Mouse (Mus musculus): ENCODE measurements around the gene Plcd3. TPM values are rescaled to one million over a fixed set of nuclear protein-coding genes. Genes with fewer than 3 reads are reported as not detected.

The Plcd3 gene
- polyA plus RNA-seq, 1 experiment from 2014 or later, result 3.9 TPM

GRCm38 (mm10) chr11:103095107-103095670, 6.3 kb downstream of the Plcd3 start:
- Histone ChIP-seq H3K4me3 (no peak overlapping the region), H3K27me3 (peaks cover 29% of the 10 kb centered on the region), H3K9me3 (no peaks in the 10 kb centered on the region), H3K27ac (no peak overlapping the region), H3K4me1 (peaks cover 21% of the 10 kb centered on the region; the same call in 1 of the 2 replicates), H3K9ac (no peak overlapping the region), H3K4me2 (replicated peaks) (no peak overlapping the region), H3K36me3 (no peaks in the 10 kb centered on the region)
- 67% methylated on average over 9 of the region's 9 CpGs for WGBS
- ATAC-seq (ENCODE audit: insufficient number of reproducible peaks, insufficient read depth, low FRiP score, low TSS enrichment), result no peak

GRCm38 (mm10) chr11:103093862-103094833, 7.3 kb downstream of the Plcd3 start:
- WGBS, result 64% methylated on average over 20 of the region's 20 CpGs
- Histone ChIP-seq H3K9me3 (no peaks in the 10 kb centered on the region), H3K27me3 (peaks cover 19% of the 10 kb centered on the region), H3K9ac (no peak overlapping the region), H3K4me1 (peaks cover 20% of the 10 kb centered on the region; the same call in 1 of the 2 replicates), H3K4me3 (no peak overlapping the region), H3K4me2 (replicated peaks) (no peak overlapping the region), H3K36me3 (no peaks in the 10 kb centered on the region), H3K27ac (no peak overlapping the region)
- ATAC-seq (ENCODE audit: insufficient number of reproducible peaks, insufficient read depth, low FRiP score, low TSS enrichment), result no peak

DNA sequence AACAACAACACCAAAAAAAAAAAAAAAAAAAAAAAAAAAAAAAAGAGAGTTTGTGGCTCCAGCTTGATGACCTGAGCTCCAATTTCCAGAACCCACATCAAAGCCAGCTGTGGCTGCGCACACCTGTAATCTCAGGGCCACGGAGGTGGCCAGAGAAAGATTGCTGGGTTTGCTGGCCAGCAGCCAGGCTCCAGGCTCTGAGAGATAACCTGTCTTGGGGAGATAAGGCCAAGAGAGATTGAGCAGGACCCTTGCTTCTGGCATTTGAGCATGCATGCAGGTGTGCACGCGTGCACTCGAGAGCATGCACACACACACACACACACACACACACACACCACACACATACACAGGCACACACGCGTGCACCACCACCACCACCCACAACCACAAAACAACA, 8.2 kb downstream of the Plcd3 start:
- 90% methylated on average over 7 of the region's 7 CpGs for WGBS
- no peak for ATAC-seq (ENCODE audit: insufficient number of reproducible peaks, insufficient read depth, low FRiP score, low TSS enrichment)

GRCm38 (mm10) chr11:103081631-103082030, 19.8 kb downstream of the Plcd3 start:
- no peaks in the 10 kb centered on the region for H3K36me3 ChIP-seq
- no peak overlapping the region for H3K9ac ChIP-seq
- H3K27ac ChIP-seq, result no peak overlapping the region
- H3K9me3 ChIP-seq, result no peaks in the 10 kb centered on the region
- no peak for ATAC-seq (ENCODE audit: insufficient number of reproducible peaks, insufficient read depth, low FRiP score, low TSS enrichment)
- 45% methylated on average over 6 of the region's 6 CpGs for WGBS
- no peak overlapping the region for H3K4me2 ChIP-seq (replicated peaks)
- H3K27me3 ChIP-seq, result peaks cover 42% of the 10 kb centered on the region
- no peak overlapping the region for H3K4me3 ChIP-seq
- H3K4me1 ChIP-seq, result peaks cover 8% of the 10 kb centered on the region

More for the DNA sequence above, 8.2 kb downstream of the Plcd3 start:
- Histone ChIP-seq H3K27ac (no peak overlapping the region), H3K4me3 (no peak overlapping the region), H3K4me1 (peaks cover 12% of the 10 kb centered on the region; the same call in 1 of the 2 replicates), H3K9me3 (no peaks in the 10 kb centered on the region), H3K36me3 (no peaks in the 10 kb centered on the region), H3K4me2 (replicated peaks) (no peak overlapping the region), H3K9ac (no peak overlapping the region), H3K27me3 (peaks cover 13% of the 10 kb centered on the region)

DNA sequence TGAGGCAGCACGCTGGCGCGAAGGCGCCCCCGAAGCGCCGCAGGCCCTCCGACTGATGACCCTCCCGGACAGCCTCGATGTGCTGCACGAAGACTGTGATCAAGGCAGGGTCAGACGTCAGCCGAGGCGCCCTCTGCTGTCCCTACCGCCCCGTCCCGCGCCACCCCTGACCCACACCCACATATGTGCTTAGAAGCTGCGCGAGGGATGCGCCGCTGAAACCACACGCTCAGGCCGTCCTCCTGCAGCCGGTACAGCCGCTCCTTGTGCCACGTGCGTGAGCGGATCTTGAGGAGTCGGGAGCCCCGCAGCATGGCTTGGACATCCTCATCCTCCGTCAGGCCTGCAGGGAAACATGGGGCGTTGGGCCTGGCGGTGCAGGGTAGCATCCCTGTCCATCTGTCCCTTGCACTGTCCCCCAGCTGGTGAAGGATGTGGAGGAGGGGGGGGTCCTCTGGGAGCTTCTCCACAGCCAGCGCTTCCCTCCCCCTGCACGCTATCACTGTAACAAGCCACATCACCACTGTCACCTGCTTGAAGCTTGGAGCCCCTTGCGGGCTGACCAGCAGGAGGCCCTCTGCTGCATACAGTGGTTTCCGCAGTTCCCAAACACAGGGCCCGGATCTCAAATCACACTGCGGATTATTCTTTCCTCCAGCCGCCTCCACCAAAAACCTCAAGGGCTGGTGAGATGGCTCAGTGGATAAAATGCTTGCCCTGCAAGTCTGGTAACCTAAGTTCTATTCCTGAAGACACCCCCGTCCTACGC, 21.0 kb downstream of the Plcd3 start:
- no peak for ATAC-seq (ENCODE audit: insufficient number of reproducible peaks, insufficient read depth, low FRiP score, low TSS enrichment)
- 2% methylated on average over 43 of the region's 43 CpGs for WGBS
- no peak overlapping the region for H3K27ac ChIP-seq

GRCm38 (mm10) chr11:103078131-103078530, 23.3 kb downstream of the Plcd3 start:
- 77% methylated on average over 11 of the region's 11 CpGs for WGBS
- no peak for ATAC-seq (ENCODE audit: insufficient number of reproducible peaks, insufficient read depth, low FRiP score, low TSS enrichment)
- no peak overlapping the region for H3K9ac ChIP-seq
- peaks cover 42% of the 10 kb centered on the region for H3K27me3 ChIP-seq
- no peaks in the 10 kb centered on the region for H3K36me3 ChIP-seq
- H3K4me2 ChIP-seq (replicated peaks), result no peak overlapping the region
- H3K4me3 ChIP-seq, result no peak overlapping the region
- peaks cover 8% of the 10 kb centered on the region for H3K4me1 ChIP-seq
- no peaks in the 10 kb centered on the region for H3K9me3 ChIP-seq
- H3K27ac ChIP-seq, result no peak overlapping the region

More for the DNA sequence above, 21.0 kb downstream of the Plcd3 start:
- no peaks in the 10 kb centered on the region for H3K36me3 ChIP-seq
- peak overlapping the region; percentile 57 for H3K4me2 ChIP-seq (replicated peaks)
- H3K27me3 ChIP-seq, result peaks cover 42% of the 10 kb centered on the region
- peak overlapping the region; percentile 27 for H3K4me3 ChIP-seq
- peaks cover 8% of the 10 kb centered on the region for H3K4me1 ChIP-seq
- H3K9ac ChIP-seq, result peak overlapping the region; percentile 27
- no peaks in the 10 kb centered on the region for H3K9me3 ChIP-seq

- WGBS, result 76% methylated on average over 8 of the region's 8 CpGs
- no peaks in the 10 kb centered on the region for H3K36me3 ChIP-seq
- peaks cover 28% of the 10 kb centered on the region for H3K27me3 ChIP-seq
- ATAC-seq (ENCODE audit: insufficient number of reproducible peaks, insufficient read depth, low FRiP score, low TSS enrichment), result no peak
- H3K4me1 ChIP-seq, result peaks cover 8% of the 10 kb centered on the region
- H3K27ac ChIP-seq, result no peak overlapping the region
- H3K4me3 ChIP-seq, result no peak overlapping the region
- H3K9me3 ChIP-seq, result no peaks in the 10 kb centered on the region
- no peak overlapping the region for H3K4me2 ChIP-seq (replicated peaks)
- no peak overlapping the region for H3K9ac ChIP-seq
Measured at GRCm38 (mm10) chr11:103076581-103076980, 24.9 kb downstream of the Plcd3 start.

GRCm38 (mm10) chr11:103076010-103076409, 25.4 kb downstream of the Plcd3 start:
- peaks cover 22% of the 10 kb centered on the region for H3K27me3 ChIP-seq
- no peak for ATAC-seq (ENCODE audit: insufficient number of reproducible peaks, insufficient read depth, low FRiP score, low TSS enrichment)
- no peaks in the 10 kb centered on the region for H3K9me3 ChIP-seq

DNA sequence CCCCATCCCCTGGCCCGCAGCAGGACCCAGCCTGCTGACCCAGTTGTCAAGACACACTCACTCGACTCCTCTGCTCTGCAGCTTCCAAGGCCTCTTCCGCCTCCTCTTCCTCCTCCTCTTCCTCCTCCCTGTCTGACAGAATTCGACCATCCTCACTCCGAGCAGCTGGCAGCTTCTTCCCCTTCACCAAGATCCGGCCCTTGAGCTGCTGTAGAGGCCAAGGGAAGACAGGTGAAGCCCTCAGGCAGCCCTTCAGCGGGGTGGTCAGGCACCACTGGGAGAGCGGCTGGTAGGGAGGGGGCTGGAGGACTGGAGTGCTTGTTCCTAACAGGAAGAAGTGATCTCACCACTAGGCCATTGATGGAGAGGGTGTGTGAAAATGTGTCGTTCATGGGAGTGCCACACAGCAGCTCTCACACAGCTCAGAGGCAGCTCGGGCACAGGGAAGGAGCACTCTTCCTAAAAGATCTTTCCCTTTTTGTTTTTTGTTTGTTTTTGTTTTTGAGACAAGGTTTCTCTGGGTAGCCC, 26.6 kb downstream of the Plcd3 start:
- no peaks in the 10 kb centered on the region for H3K9me3 ChIP-seq
- no peak overlapping the region for H3K4me3 ChIP-seq
- 17% methylated on average over 10 of the region's 10 CpGs for WGBS
- no peak overlapping the region for H3K27ac ChIP-seq
- H3K36me3 ChIP-seq, result peaks cover 10% of the 10 kb centered on the region
- ATAC-seq (ENCODE audit: insufficient number of reproducible peaks, insufficient read depth, low FRiP score, low TSS enrichment), result no peak
- H3K4me2 ChIP-seq (replicated peaks), result no peak overlapping the region
- H3K27me3 ChIP-seq, result peaks cover 11% of the 10 kb centered on the region
- H3K9ac ChIP-seq, result 0 out of 2 replicates have a peak overlapping the region, but pooled peaks have one; percentile 17
- no peaks in the 10 kb centered on the region for H3K4me1 ChIP-seq

More at GRCm38 (mm10) chr11:103076010-103076409, 25.4 kb downstream of the Plcd3 start:
- Histone ChIP-seq H3K4me2 (replicated peaks) (no peak overlapping the region), H3K4me3 (no peak overlapping the region), H3K9ac (no peak overlapping the region), H3K4me1 (peaks cover 8% of the 10 kb centered on the region), H3K27ac (no peak overlapping the region), H3K36me3 (peaks cover under 1% of the 10 kb centered on the region; the same call in 1 of the 2 replicates)
- WGBS, result 92% methylated on average over 7 of the region's 7 CpGs

DNA sequence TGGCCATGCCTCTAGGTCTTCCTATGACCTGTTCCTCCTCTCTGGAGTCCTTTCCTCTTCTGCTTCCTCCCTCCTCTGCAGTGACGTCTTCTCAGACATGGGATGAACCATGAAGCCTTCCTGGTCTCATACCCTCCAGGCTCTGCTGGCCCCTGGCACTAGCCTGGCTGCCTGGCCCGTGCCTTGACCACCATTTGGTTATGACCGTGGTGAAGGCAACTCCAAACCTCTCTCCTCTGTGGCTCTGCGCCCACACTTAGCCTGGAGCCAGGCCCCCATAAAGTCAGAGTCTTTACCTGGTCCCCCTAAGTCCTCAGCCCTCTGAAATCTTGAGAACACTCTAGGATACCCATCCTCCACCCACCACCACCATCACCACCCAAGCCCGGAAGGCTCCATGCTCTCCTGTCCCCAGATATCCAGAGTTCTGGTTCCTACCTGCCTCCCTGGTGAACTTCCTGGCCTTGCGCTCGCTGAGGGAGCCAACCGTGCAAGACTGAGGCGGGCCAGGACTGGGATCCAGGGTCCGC, 27.3 kb downstream of the Plcd3 start:
- ATAC-seq (ENCODE audit: insufficient number of reproducible peaks, insufficient read depth, low FRiP score, low TSS enrichment), result no peak
- H3K27me3 ChIP-seq, result peaks cover 5% of the 10 kb centered on the region; the same call in 1 of the 2 replicates
- H3K27ac ChIP-seq, result no peak overlapping the region
- H3K4me1 ChIP-seq, result no peaks in the 10 kb centered on the region
- peaks cover 17% of the 10 kb centered on the region for H3K36me3 ChIP-seq
- H3K9ac ChIP-seq, result no peak overlapping the region
- 56% methylated on average over 10 of the region's 10 CpGs for WGBS
- no peak overlapping the region for H3K4me3 ChIP-seq
- no peak overlapping the region for H3K4me2 ChIP-seq (replicated peaks)
- H3K9me3 ChIP-seq, result no peaks in the 10 kb centered on the region

- 0 out of 2 replicates have a peak, but pooled peaks cover 2% of the 10 kb centered on the region for H3K27me3 ChIP-seq
- 90% methylated on average over 7 of the region's 7 CpGs for WGBS
- H3K27ac ChIP-seq, result no peak overlapping the region
- ATAC-seq (ENCODE audit: insufficient number of reproducible peaks, insufficient read depth, low FRiP score, low TSS enrichment), result no peak
- no peaks in the 10 kb centered on the region for H3K4me1 ChIP-seq
- H3K36me3 ChIP-seq, result peaks cover 22% of the 10 kb centered on the region
- no peak overlapping the region for H3K9ac ChIP-seq
- no peak overlapping the region for H3K4me2 ChIP-seq (replicated peaks)
- no peaks in the 10 kb centered on the region for H3K9me3 ChIP-seq
- no peak overlapping the region for H3K4me3 ChIP-seq
Measured at GRCm38 (mm10) chr11:103073671-103074070, 27.8 kb downstream of the Plcd3 start.
